Mouse (Mus musculus): ENCODE data around the gene Ccl17. TPM values are rescaled to one million over a fixed set of nuclear protein-coding genes. Genes with fewer than 3 reads are reported as not detected.

Gene Ccl17
- not detected for polyA plus RNA-seq (2014; fragmentation: Illumina TruSeq; extraction: RNeasy Lipid Tissue Mini Kit (QIAGEN cat#74804))

DNA sequence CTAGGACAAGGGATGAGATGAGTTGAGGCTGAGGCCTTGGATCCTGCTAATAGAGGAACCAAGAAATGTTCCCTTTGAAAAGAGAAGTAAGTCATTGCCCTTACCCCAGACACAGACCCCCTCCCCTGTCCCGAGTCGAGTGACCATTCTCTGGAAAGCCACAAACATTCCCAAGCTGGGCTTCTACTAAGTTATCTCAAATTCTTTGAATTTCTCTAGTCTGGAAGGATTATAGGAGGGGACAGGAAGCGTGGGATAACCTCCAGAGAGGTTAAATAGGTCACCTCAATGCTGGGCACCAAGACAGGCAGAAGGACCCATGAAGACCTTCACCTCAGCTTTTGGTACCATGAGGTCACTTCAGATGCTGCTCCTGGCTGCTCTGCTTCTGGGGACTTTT, at the start of gene Ccl17:
Ccl17 (plus strand) TSS at position 301 of the 400 bp plus-strand sequence.

DNA sequence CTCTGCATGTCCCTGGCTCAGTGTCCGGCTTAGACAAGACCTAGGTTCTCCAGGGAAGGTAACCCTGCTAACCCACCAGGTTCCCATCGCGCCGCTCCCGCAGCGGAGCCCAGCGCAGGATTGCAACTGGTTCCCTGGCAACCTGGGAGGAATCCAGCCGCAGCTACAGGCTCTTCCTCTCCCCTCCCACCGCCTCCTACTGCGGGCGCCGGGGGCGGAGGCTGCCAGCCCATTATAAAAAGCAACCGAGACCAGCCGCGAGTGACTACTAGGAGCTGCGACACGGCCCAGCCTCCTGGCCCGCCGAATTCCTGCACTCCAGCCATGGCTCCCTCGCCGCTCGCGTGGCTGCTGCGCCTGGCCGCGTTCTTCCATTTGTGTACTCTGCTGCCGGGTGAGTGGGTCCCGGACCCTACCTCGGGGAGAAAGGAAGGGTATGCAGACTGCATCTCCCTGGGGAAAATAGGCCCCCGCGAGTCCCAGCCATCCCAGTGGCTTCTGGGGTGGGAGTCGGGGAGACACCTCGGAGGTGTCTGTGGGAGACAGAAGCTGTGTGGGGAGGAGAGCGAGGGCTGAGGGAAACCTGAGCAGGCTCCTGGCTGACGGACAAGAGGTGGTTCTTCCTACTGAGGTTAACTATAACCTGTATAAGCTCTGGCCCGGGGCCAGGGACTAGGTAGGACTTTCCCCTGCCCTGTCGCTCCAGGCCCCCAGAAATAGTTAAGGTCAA, 38.1 kb upstream of the Ccl17 start, which contains the start of gene Cx3cl1:
Cx3cl1 (plus strand) TSS at position 69 of the 730 bp plus-strand sequence.

DNA sequence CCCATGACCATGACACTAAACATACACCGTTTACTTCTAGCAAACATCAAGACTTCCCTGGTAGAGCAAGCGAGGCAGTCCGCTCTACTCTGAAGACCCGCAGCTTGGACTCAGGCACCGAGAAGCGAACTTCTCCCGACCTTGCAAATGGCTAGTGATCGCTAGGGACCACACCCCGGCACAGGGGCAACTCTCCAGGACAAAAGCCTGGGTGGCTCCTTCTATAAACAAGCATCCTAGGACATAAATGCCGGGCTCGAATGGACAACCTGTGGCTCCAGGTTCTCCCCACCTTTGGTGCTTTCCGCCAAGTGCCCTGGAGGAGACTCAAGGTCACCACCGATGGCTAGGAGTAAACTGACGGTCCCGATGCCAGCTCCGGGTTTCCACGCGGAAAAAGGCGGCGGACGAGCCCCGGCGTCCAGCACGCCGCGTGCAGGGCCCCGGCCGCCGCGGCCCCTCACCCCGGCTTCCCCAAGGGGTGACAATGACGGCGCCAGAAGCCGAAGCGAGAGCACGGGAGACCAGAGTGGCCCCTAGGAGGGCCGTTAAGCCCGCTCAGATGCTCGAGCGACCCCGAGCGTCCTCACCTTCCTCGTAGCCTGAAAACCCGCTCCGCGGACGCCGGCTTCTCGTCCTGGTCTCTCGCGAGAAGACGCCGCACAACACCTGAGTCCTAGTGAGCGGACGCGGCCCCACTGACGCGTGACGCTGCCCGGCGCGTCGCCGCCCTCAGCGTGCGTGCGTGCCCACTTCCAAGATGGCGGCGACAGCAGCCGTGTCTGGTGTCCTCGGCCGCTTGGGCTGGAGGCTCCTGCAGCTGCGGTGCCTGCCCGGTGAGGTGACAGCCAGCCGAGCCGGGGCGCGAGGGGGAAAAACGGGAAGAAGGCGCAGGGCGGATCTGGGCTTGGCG, 27.7 kb downstream of the Ccl17 start, which contains the start of the genes Coq9 and Ciapin1:
Coq9 (plus strand) TSS at position 660 of the 913 bp plus-strand sequence.
Ciapin1 (minus strand) TSS at position 697 of the 913 bp plus-strand sequence.

DNA sequence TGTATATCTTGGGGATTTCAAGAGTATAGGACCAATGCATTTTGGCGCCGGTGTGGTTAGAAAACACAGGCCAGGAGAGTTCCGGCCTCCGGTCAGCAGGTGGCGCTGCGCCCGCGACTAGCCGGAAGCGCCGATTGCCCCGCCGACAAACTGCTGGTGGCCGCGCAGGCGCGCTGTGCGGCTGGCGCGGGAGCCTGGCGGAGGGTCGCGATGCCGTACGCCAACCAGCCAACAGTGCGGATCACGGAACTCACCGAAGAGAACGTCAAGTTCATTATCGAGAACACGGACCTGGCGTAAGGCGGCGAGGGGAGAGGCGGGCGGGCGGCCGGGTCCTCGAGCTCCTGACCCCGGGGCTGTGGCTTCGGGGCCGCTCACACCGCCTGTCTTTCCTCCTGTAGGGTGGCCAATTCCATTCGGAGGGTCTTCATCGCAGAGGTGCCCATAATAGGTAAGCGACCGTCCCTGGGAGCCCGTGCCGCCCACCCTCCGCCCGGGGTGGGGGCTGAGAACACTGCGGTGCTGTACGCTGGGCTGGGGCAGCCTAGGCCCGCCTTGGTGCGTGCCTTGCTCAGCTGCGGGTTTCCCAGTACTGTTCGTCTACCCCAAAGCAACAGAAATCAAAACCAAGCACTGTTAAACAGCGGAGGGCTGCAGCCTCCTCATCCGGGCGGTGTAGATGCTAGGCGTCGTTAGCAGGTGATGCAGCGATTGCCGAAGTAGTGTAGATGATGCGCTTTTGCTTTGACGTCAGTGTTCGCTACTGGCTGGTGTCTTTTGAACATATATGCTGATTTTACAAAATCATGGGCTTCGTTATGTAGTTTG, 47.3 kb downstream of the Ccl17 start, which contains the start of gene Polr2c:
Polr2c (plus strand) TSS at position 105 of the 828 bp plus-strand sequence.

Other genes starting within 250 kb of the Ccl17 start
- gene Rspry1, start 208.5 kb upstream of the Ccl17 start, polyA plus RNA-seq (2014; fragmentation: Illumina TruSeq; extraction: RNeasy Lipid Tissue Mini Kit (QIAGEN cat#74804)) = 59.8 TPM
- 82.0 TPM for gene Fam192a, start 208.5 kb upstream of the Ccl17 start, polyA plus RNA-seq (2014; fragmentation: Illumina TruSeq; extraction: RNeasy Lipid Tissue Mini Kit (QIAGEN cat#74804))
- gene Arl2bp, start 143.9 kb upstream of the Ccl17 start, polyA plus RNA-seq (2014; fragmentation: Illumina TruSeq; extraction: RNeasy Lipid Tissue Mini Kit (QIAGEN cat#74804)) = 357 TPM
- 0.94 TPM for gene Pllp, start 114.2 kb upstream of the Ccl17 start, polyA plus RNA-seq (2014; fragmentation: Illumina TruSeq; extraction: RNeasy Lipid Tissue Mini Kit (QIAGEN cat#74804))
- gene Ccl22, start 64.9 kb upstream of the Ccl17 start, polyA plus RNA-seq (2014; fragmentation: Illumina TruSeq; extraction: RNeasy Lipid Tissue Mini Kit (QIAGEN cat#74804)) = 1.9 TPM
- gene Cx3cl1, start 38.4 kb upstream of the Ccl17 start, polyA plus RNA-seq (2014; fragmentation: Illumina TruSeq; extraction: RNeasy Lipid Tissue Mini Kit (QIAGEN cat#74804)) = 0.68 TPM
- 5.0 TPM for gene Coq9, start 27.9 kb downstream of the Ccl17 start, polyA plus RNA-seq (2014; fragmentation: Illumina TruSeq; extraction: RNeasy Lipid Tissue Mini Kit (QIAGEN cat#74804))
- 1.9 TPM for gene Ciapin1, start 27.9 kb downstream of the Ccl17 start, polyA plus RNA-seq (2014; fragmentation: Illumina TruSeq; extraction: RNeasy Lipid Tissue Mini Kit (QIAGEN cat#74804))
- 2.4 TPM for gene Polr2c, start 47.0 kb downstream of the Ccl17 start, polyA plus RNA-seq (2014; fragmentation: Illumina TruSeq; extraction: RNeasy Lipid Tissue Mini Kit (QIAGEN cat#74804))
- gene Dok4, start 65.9 kb downstream of the Ccl17 start, polyA plus RNA-seq (2014; fragmentation: Illumina TruSeq; extraction: RNeasy Lipid Tissue Mini Kit (QIAGEN cat#74804)) = 1.4 TPM
- 0.31 TPM for gene Ccdc102a, start 107.6 kb downstream of the Ccl17 start, polyA plus RNA-seq (2014; fragmentation: Illumina TruSeq; extraction: RNeasy Lipid Tissue Mini Kit (QIAGEN cat#74804))
- not detected for gene Adgrg5, start 113.2 kb downstream of the Ccl17 start, polyA plus RNA-seq (2014; fragmentation: Illumina TruSeq; extraction: RNeasy Lipid Tissue Mini Kit (QIAGEN cat#74804))
- 9.6 TPM for gene Adgrg1, start 164.3 kb downstream of the Ccl17 start, polyA plus RNA-seq (2014; fragmentation: Illumina TruSeq; extraction: RNeasy Lipid Tissue Mini Kit (QIAGEN cat#74804))
- 0.51 TPM for gene Adgrg3, start 207.2 kb downstream of the Ccl17 start, polyA plus RNA-seq (2014; fragmentation: Illumina TruSeq; extraction: RNeasy Lipid Tissue Mini Kit (QIAGEN cat#74804))
- 0.46 TPM for gene Drc7, start 244.7 kb downstream of the Ccl17 start, polyA plus RNA-seq (2014; fragmentation: Illumina TruSeq; extraction: RNeasy Lipid Tissue Mini Kit (QIAGEN cat#74804))